8 mouse cellular contexts compared by ENCODE assay signal in genomic region chr11:49871914-49872313, GRCm38 (mm10). TPM values are rescaled to one million over a fixed set of nuclear protein-coding genes. Genes with fewer than 3 reads are reported as not detected.
DNase-seq lines count a peak whose midpoint lies in the region; ATAC-seq and TF ChIP-seq lines count a peak whose summit lies in the region.

No protein-coding gene starts in this region.

- no peak for TF ChIP-seq POLR2A in heart, adult 2 months (IDR thresholded peaks at IDR 0.05; ENCODE audit: insufficient read depth, low read depth, low read length)

- intact Hi-C loops in heart, adult 2 months (cut with DNase I) = no loop called here

- no peak for DNase-seq in frontal cortex, postnatal 36 days (ENCODE audit: low spot score in 2 of 2)
- DNase-seq in cerebellum, adult 8-10 months = peak; percentile 42
- peak in 1 of 2 experiments; percentile 28 for DNase-seq in heart, adult 2 months
- peak; percentile 35 to 49 for DNase-seq in layer of hippocampus, postnatal 14 days (ENCODE audit: low spot score in 2 of 2)
- peak; percentile 42 for DNase-seq in midbrain, embryonic 10.5 days (ENCODE audit: low spot score)
- peak; percentile 66 for DNase-seq in splenic B cell, adult 2 months (ENCODE audit: low read depth, low spot score)

- TF ChIP-seq CTCF in E14TG2a.4 (conservative IDR thresholded peaks at IDR 0.05; ENCODE audit: low read length) = peak; percentile 62
- TF ChIP-seq CTCF in heart, adult 2 months (IDR thresholded peaks at IDR 0.05) = peak; percentile 79

- no peak for TF ChIP-seq EP300 in heart, adult 2 months (IDR thresholded peaks at IDR 0.05; ENCODE audit: insufficient read depth, low read depth, low read length)

- no peaks in the 10 kb centered on the region for H3K9me3 ChIP-seq in E14TG2a.4 (ENCODE audit: low read length)
- H3K9me3 ChIP-seq in midbrain, embryonic 10.5 days (replicated peaks) = no peaks in the 10 kb centered on the region

- peaks cover 11% of the 10 kb centered on the region for H3K4me1 ChIP-seq in E14TG2a.4 (replicated peaks; ENCODE audit: low read depth, low read length)
- H3K4me1 ChIP-seq in heart, adult 2 months (ENCODE audit: control insufficient read depth, insufficient read depth, low read length) = no peaks in the 10 kb centered on the region; the same call in 1 of the 2 replicates
- H3K4me1 ChIP-seq in midbrain, embryonic 10.5 days = no peaks in the 10 kb centered on the region

- ATAC-seq in frontal cortex, adult (ENCODE audit: low TSS enrichment) = peak; percentile 39

- no peak overlapping the region for H3K27ac ChIP-seq in heart, adult 2 months
- H3K27ac ChIP-seq in midbrain, embryonic 10.5 days (replicated peaks) = no peak overlapping the region

- no peaks in the 10 kb centered on the region for H3K79me2 ChIP-seq in heart, adult 2 months (replicated peaks; ENCODE audit: control insufficient read depth, insufficient read depth, low read length)

- no peak overlapping the region for H3K9ac ChIP-seq in heart, adult 2 months (ENCODE audit: low read depth, low read length)

- H3K27me3 ChIP-seq in E14TG2a.4 (ENCODE audit: insufficient read depth, low read length) = no peaks in the 10 kb centered on the region
- no peaks in the 10 kb centered on the region for H3K27me3 ChIP-seq in heart, adult 2 months (ENCODE audit: control insufficient read depth, insufficient read depth, low read length)
- no peaks in the 10 kb centered on the region for H3K27me3 ChIP-seq in midbrain, embryonic 10.5 days (ENCODE audit: low read depth, poor library complexity, severe bottlenecking)
- no peaks in the 10 kb centered on the region for H3K27me3 ChIP-seq in splenic B cell, adult 2 months (ENCODE audit: control insufficient read depth, insufficient read depth, low read length, poor library complexity, severe bottlenecking)

- H3K4me3 ChIP-seq in E14TG2a.4 (replicated peaks; ENCODE audit: low read length) = no peak overlapping the region
- H3K4me3 ChIP-seq in heart, adult 2 months = no peak overlapping the region
- no peak overlapping the region for H3K4me3 ChIP-seq in midbrain, embryonic 10.5 days

- 56% methylated on average over 6 of the region's 6 CpGs for WGBS in heart, adult 2 months
- 67% methylated on average over 6 of the region's 6 CpGs for WGBS in midbrain, embryonic 10.5 days

- H3K36me3 ChIP-seq in E14TG2a.4 (ENCODE audit: insufficient read depth, low read length) = peaks cover 73% of the 10 kb centered on the region
- H3K36me3 ChIP-seq in heart, adult 2 months (ENCODE audit: control insufficient read depth, insufficient read depth, low read length) = no peaks in the 10 kb centered on the region
- H3K36me3 ChIP-seq in midbrain, embryonic 10.5 days = peaks cover 51% of the 10 kb centered on the region
- H3K36me3 ChIP-seq in splenic B cell, adult 2 months (ENCODE audit: control insufficient read depth, insufficient read depth, low read length, poor library complexity, severe bottlenecking) = peaks cover 13% of the 10 kb centered on the region

RNA-seq across cellular contexts. Expression of gene Mapk9, which starts 25.4 kb away (rescaled TPM):
- 10 to 100 TPM; 39.3 to 40.8 TPM for total RNA-seq in heart, adult 2 months (2021)
- 17.3 and 32.5 TPM in 2 replicates for polyA plus RNA-seq in heart, adult 2 months (2012; rRNA removed)
- 100 to 1,000 TPM; 150 to 162 TPM for total RNA-seq in layer of hippocampus, postnatal 14 days (2021)
- polyA plus RNA-seq in midbrain, embryonic 10.5 days (2016; fragmentation: Nextera tagmentation; extraction: Ambion mirVana) = 22.2 and 29.7 TPM in 2 replicates

RNA-seq across cellular contexts. Expression of gene Rasgef1c, which starts 29.7 kb away (rescaled TPM):
- total RNA-seq in heart, adult 2 months (2021) = under 1 TPM; 0.42 to 0.57 TPM
- 0.53 and 0.67 TPM in 2 replicates for polyA plus RNA-seq in heart, adult 2 months (2012; rRNA removed)
- 1 to 10 TPM; 2.8 TPM for total RNA-seq in layer of hippocampus, postnatal 14 days (2021)
- 0.23 and 0.29 TPM in 2 replicates for polyA plus RNA-seq in midbrain, embryonic 10.5 days (2016; fragmentation: Nextera tagmentation; extraction: Ambion mirVana)

Comparison
In these comparisons a context has a peak if more than half of its experiments do, and no peak if none do; other contexts are left out.
1. DNase-seq: peak in cerebellum, adult 8-10 months (single experiment), layer of hippocampus, postnatal 14 days (2 of 2), midbrain, embryonic 10.5 days (single experiment) and splenic B cell, adult 2 months (single experiment); none in frontal cortex, postnatal 36 days (0 of 2).